Mouse (Mus musculus) bone marrow, adult 2 months (tissue): ENCODE data around the gene Scd1. TPM values are rescaled to one million over a fixed set of nuclear protein-coding genes. Genes with fewer than 3 reads are reported as not detected.

ENCODE experiments used
- H3K27ac ChIP-seq: fragments of 200-500 bp; 2 replicates; pipeline ENCODE4 v1.5.1; 2012; ENCODE audit warnings: low read depth, mild to moderate bottlenecking, control low read depth, inconsistent platforms, low read length; ENCODE audit not compliant: control insufficient read depth, poor library complexity, insufficient read depth
- H3K4me1 ChIP-seq: fragments of 200-500 bp; 2 replicates; pipeline ENCODE4 v1.6.1; 2011; ENCODE audit warnings: low read length; ENCODE audit not compliant: control insufficient read depth, insufficient read depth
- H3K4me3 ChIP-seq: fragments of 200-500 bp; replicated peaks from 2 replicates; pipeline ENCODE3; 2011; ENCODE audit warnings: mild to moderate bottlenecking, low read depth, low read length, control low read depth; ENCODE audit not compliant: control insufficient read depth
- CTCF ChIP-seq: fragments of 200-500 bp; IDR thresholded peaks from 2 replicates; pipeline ENCODE4 v1.5.1; 2011; ENCODE audit warnings: low read length, control low read depth; ENCODE audit not compliant: control insufficient read depth, insufficient read depth
- POLR2A ChIP-seq: fragments of 200-500 bp; IDR thresholded peaks from 2 replicates; pipeline ENCODE4 v1.6.1; 2011; ENCODE audit warnings: low read depth, mild to moderate bottlenecking, control low read depth, low read length, borderline replicate concordance; ENCODE audit not compliant: control insufficient read depth
- WGBS: fragments of 180-500 bp; shearing (Covaris S2); methylation state at CpG from one replicate; pipeline ENCODE4 v1.1.7; 2018; 5-methylcytosine and 5-hydroxymethylcytosine counted together
- polyA plus RNA-seq: library from polyadenylated mRNA; stranded (reverse); fragments of >200 nt; gene quantifications from 2 replicates; pipeline ENCODE4 v1.2.4, GENCODE M21; 2011; ENCODE audit warnings: low replicate concordance; ENCODE audit not compliant: missing spikeins, insufficient read depth, insufficient read length

The Scd1 gene
- polyA plus RNA-seq, 1 experiment: 29.4 TPM

GRCm38 (mm10) chr19:44393962-44394422 is 13.7 kb downstream of the Scd1 start:
- Histone ChIP-seq H3K4me1 (peaks cover 4% of the 10 kb centered on the region; the same call in 1 of the 2 replicates), H3K4me3 (no peak overlapping the region), H3K27ac (no peak overlapping the region)
- WGBS: 30% methylated on average over 5 of the region's 5 CpGs
- TF ChIP-seq CTCF: no peak
- TF ChIP-seq POLR2A: no peak

DNA sequence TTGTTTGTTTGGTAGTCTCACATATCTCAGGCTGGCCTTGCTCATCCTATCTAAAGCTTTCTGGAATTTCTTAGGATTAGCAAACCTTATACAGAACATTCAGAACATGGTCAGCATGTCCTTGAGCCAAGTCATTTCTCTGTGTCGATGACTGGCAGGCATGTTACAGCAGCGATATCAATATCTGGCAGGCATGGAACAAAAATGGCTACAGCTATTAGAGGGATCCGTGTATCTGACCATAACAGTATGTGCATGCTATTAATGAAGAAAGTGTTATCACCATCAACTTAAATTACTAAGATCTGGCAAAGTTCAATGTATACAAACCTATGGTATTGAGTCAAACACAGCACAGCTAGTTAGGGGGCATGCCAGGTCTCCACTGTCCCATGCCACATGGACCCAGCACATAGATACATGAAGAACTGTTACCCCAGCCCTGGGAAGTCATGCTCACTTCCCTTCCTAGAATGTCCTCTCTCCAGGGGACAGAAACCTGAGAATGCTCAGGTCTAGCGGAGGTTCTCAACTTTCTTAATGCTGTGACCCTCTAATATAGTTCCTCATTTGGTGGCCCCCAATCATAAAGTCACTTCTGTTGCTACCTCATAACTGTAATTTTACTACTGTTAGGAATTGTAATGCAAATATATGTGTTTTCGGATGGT is 15.2 kb downstream of the Scd1 start:
- H3K4me3 ChIP-seq: no peak overlapping the region
- TF ChIP-seq POLR2A (no peak), CTCF (no peak)
- 56% methylated on average over 5 of the region's 5 CpGs for WGBS
- H3K4me1 ChIP-seq: peaks cover 4% of the 10 kb centered on the region; the same call in 1 of the 2 replicates
- H3K27ac ChIP-seq: no peak overlapping the region

DNA sequence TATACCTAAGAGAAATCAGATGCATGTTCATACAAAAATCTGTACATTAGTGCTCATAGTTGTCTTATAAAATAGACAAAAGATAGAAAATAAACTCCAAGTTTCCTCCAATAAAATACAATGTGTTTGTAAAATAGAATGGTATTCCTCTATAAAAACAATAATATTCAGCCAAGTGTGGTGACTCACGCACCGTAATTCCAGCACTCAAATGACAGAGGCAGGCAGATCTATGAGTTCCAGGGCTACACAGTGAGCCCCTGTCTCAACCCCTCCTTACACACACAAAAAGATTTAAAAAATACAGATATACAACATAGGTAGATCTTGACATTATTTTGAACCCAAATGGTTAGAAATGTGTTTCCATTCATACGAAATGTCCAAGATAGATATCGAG is 15.8 kb downstream of the Scd1 start:
- TF ChIP-seq CTCF: no peak
- H3K4me1 ChIP-seq: peaks cover 4% of the 10 kb centered on the region; the same call in 1 of the 2 replicates
- 91% methylated on average over 4 of the region's 4 CpGs for WGBS
- H3K27ac ChIP-seq: no peak overlapping the region
- no peak overlapping the region for H3K4me3 ChIP-seq

DNA sequence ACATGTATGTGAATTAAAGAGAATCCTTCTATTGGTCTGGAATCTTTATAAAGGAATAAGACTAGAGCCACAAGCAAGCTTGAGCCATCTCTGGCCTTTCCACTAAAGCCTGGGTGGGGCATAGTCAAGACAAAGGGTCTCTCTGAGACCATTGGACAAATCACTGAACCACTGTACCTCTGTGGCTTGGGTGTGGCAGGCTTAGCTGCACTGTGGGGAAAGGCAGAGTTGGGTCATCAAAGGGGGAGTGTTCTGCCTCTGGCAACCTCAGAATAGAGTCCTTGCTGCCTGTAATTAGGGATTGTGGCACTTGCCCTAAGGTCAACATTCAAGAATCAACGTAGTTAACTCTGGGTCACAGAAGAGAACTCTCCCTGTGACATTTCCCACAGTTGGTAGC is 18.2 kb downstream of the Scd1 start:
- no peak for TF ChIP-seq CTCF
- TF ChIP-seq POLR2A: no peak
- Histone ChIP-seq H3K4me1 (peaks cover 4% of the 10 kb centered on the region; the same call in 1 of the 2 replicates), H3K4me3 (no peak overlapping the region), H3K27ac (no peak overlapping the region)
- WGBS: 58% methylated on average over 1 of the region's 1 CpGs

- WGBS: under 1% methylated on average over 41 of the region's 41 CpGs
- peak overlapping the region; percentile 90 for H3K27ac ChIP-seq
- peaks cover 2% of the 10 kb centered on the region; the same call in 1 of the 2 replicates for H3K4me1 ChIP-seq
- peak overlapping the region; percentile 78 for H3K4me3 ChIP-seq
- TF ChIP-seq POLR2A (peak; percentile 74), CTCF (no peak)
These were observed 18.9 kb downstream of the Scd1 start for GRCm38 (mm10) chr19:44388475-44389428.

DNA sequence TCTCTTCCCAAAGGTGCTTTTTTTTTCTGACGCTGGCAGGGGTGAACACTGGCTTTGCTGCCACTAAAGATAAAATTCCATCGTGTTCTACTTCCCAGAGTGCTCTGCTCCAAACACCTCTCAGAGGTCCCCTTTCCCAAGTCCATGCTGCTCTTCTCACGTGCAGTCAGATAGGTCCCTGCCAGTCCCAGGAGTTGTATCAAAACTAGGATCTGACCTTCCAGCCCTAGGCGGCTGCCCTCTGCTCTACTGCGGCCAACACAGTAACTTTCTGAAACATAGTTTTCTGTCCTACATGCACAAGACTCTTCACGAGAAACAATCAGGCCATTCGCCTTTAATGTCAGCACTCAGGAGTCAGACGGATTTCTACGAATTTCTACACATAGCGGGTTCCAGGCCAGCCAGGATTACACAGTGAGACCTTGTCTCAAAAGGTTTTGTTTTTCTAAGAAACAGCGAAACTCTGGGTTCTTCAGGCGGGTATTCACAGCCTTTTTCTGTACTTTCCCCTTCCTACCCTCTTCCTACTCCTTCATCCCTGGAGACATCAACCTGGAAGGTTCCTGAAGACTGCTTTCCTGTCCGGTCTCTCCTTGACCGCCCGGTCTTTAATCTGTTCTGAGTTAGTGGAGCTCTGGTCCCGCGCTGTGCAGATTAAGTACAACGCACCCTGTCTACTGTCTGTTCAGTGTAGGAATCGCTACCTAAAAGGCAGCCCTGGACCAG is 19.8 kb downstream of the Scd1 start:
- TF ChIP-seq POLR2A: no peak
- no peak for TF ChIP-seq CTCF
- Histone ChIP-seq H3K4me3 (peak overlapping the region; percentile 78), H3K4me1 (peaks cover 2% of the 10 kb centered on the region; the same call in 1 of the 2 replicates), H3K27ac (peak overlapping the region; percentile 90)
- WGBS: 18% methylated on average over 19 of the region's 19 CpGs

GRCm38 (mm10) chr19:44387089-44387671 is 20.5 kb downstream of the Scd1 start:
- no peak overlapping the region for H3K27ac ChIP-seq
- H3K4me3 ChIP-seq: no peak overlapping the region
- 68% methylated on average over 4 of the region's 4 CpGs for WGBS
- peaks cover 2% of the 10 kb centered on the region; the same call in 1 of the 2 replicates for H3K4me1 ChIP-seq
- TF ChIP-seq POLR2A (no peak), CTCF (no peak)
